In the genomic region with DNA sequence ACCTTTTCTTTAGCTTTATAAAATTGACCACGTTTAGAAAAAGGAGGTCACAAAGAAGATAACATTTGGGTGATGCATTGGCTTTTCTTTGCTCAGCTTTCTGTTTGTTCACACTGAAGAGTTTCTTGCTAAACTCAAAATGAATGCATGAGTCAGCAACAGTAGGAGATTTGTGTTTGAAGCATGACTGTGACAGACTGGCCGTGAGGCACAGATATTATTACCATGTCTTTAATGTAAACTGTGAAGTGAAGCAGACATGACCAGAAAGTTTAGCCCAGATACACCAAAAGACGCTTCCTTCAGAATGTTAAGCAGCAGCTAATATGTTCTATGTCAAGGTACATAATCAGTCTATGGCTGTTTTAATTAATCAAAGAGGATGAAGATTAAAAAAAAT, we compare ENCODE assay signal across 8 mouse cellular contexts.
"Had no signal": no experiment of that assay in that cellular context is flagged by ENCODE, and none has a peak within 500 bp of the region (broad histone marks: within the 10 kb centered on the region; RNA-seq: fewer than 3 reads in every experiment).

No protein-coding gene starts in this region.

- DNase-seq: liver, postnatal 0 days; lung, adult 2 months; lung, postnatal 10 days; lung, postnatal 36 days; right cerebral cortex, postnatal 14 days; thymus, adult 2 months; thymus, postnatal 14 days; thymus, postnatal 36 days had no signal
